Mouse (Mus musculus): ENCODE measurements around the gene Fnbp4. TPM values are rescaled to one million over a fixed set of nuclear protein-coding genes. Genes with fewer than 3 reads are reported as not detected.

The Fnbp4 gene
- polyA plus RNA-seq, 1 experiment from 2014 or later, result 71.5 TPM

Other genes with a start within 250 kb of the Fnbp4 start
- gene Ptprj, start 164.7 kb upstream of the Fnbp4 start, polyA plus RNA-seq (2015; fragmentation: Nextera tagmentation; extraction: Ambion mirVana), result 4.4 and 5.3 TPM in 2 replicates
- gene Nup160, start 68.2 kb upstream of the Fnbp4 start, polyA plus RNA-seq (2015; fragmentation: Nextera tagmentation; extraction: Ambion mirVana), result 43.4 and 43.7 TPM in 2 replicates
- gene Agbl2, start 37.4 kb downstream of the Fnbp4 start, polyA plus RNA-seq (2015; fragmentation: Nextera tagmentation; extraction: Ambion mirVana), result 0.44 and 0.57 TPM in 2 replicates
- 332 and 357 TPM in 2 replicates for gene Mtch2, start 101.8 kb downstream of the Fnbp4 start, polyA plus RNA-seq (2015; fragmentation: Nextera tagmentation; extraction: Ambion mirVana)
- 6.9 and 8.8 TPM in 2 replicates for gene C1qtnf4, start 140.5 kb downstream of the Fnbp4 start, polyA plus RNA-seq (2015; fragmentation: Nextera tagmentation; extraction: Ambion mirVana)
- 27.8 and 29.8 TPM in 2 replicates for gene Kbtbd4, start 159.4 kb downstream of the Fnbp4 start, polyA plus RNA-seq (2015; fragmentation: Nextera tagmentation; extraction: Ambion mirVana)
- 276 and 282 TPM in 2 replicates for gene Ndufs3, start 159.5 kb downstream of the Fnbp4 start, polyA plus RNA-seq (2015; fragmentation: Nextera tagmentation; extraction: Ambion mirVana)
- gene Celf1, start 195.0 kb downstream of the Fnbp4 start, polyA plus RNA-seq (2015; fragmentation: Nextera tagmentation; extraction: Ambion mirVana), result 81.3 and 82.3 TPM in 2 replicates

Data from intestine, embryonic 15.5 days (tissue).